Comparison of ENCODE assay signal across 8 mouse cellular contexts in genomic region chr6:85331221-85331735, GRCm38 (mm10). TPM values are rescaled to one million over a fixed set of nuclear protein-coding genes. Genes with fewer than 3 reads are reported as not detected.
DNase-seq lines count a peak whose midpoint lies in the region; ATAC-seq lines count a peak whose summit lies in the region.

No protein-coding gene starts in this region.

- DNase-seq in kidney, adult 9 months, result peak; percentile 82
- peak; percentile 18 for DNase-seq in c-Kit-positive CD71-positive TER-119-positive erythroid progenitor cells, embryonic 14.5 days (ENCODE audit: low spot score)
- DNase-seq in midbrain, embryonic 14.5 days, result no peak
- no peak for DNase-seq in frontal cortex, postnatal 10 days (ENCODE audit: low spot score in 2 of 2)
- no peak for DNase-seq in heart, postnatal 14 days
- no peak for DNase-seq in thymus, postnatal 14 days

- H3K4me3 ChIP-seq in kidney, embryonic 16.5 days (ENCODE audit: low read length), result no peak overlapping the region
- peak overlapping the region; percentile 78 for H3K4me3 ChIP-seq in forebrain, embryonic 15.5 days
- H3K4me3 ChIP-seq in midbrain, embryonic 14.5 days (replicated peaks; ENCODE audit: low read depth, low read length), result no peak overlapping the region

- no peaks in the 10 kb centered on the region for H3K9me3 ChIP-seq in kidney, embryonic 16.5 days (ENCODE audit: low read length)
- H3K9me3 ChIP-seq in forebrain, embryonic 15.5 days, result no peaks in the 10 kb centered on the region
- H3K9me3 ChIP-seq in midbrain, embryonic 14.5 days (ENCODE audit: control insufficient read depth, low read length), result no peaks in the 10 kb centered on the region

- no peak overlapping the region for H3K4me2 ChIP-seq in kidney, embryonic 16.5 days (replicated peaks; ENCODE audit: low read depth, low read length)
- peak overlapping the region; percentile 93 for H3K4me2 ChIP-seq in forebrain, embryonic 15.5 days (replicated peaks)
- H3K4me2 ChIP-seq in midbrain, embryonic 14.5 days (ENCODE audit: low read length), result peak overlapping the region; percentile 99; the same call in 1 of the 2 replicates

- no peaks in the 10 kb centered on the region for H3K36me3 ChIP-seq in kidney, embryonic 16.5 days (ENCODE audit: insufficient read depth, low read length)
- H3K36me3 ChIP-seq in forebrain, embryonic 15.5 days, result no peaks in the 10 kb centered on the region
- H3K36me3 ChIP-seq in midbrain, embryonic 14.5 days (ENCODE audit: control insufficient read depth, insufficient read depth, low read length), result no peaks in the 10 kb centered on the region

- WGBS in kidney, embryonic 16.5 days, result 31% methylated on average over 6 of the region's 6 CpGs
- 26% methylated on average over 6 of the region's 6 CpGs for WGBS in forebrain, embryonic 15.5 days
- WGBS in midbrain, embryonic 14.5 days, result 53% methylated on average over 6 of the region's 6 CpGs

- no peak overlapping the region for H3K9ac ChIP-seq in kidney, embryonic 16.5 days (replicated peaks; ENCODE audit: low read length)
- H3K9ac ChIP-seq in forebrain, embryonic 15.5 days (replicated peaks), result 0 out of 2 replicates have a peak overlapping the region, but pooled peaks have one; percentile 11
- H3K9ac ChIP-seq in midbrain, embryonic 14.5 days (replicated peaks; ENCODE audit: low read length), result no peak overlapping the region

- ATAC-seq in kidney, embryonic 16.5 days (ENCODE audit: low FRiP score, low TSS enrichment), result no peak
- ATAC-seq in forebrain, embryonic 15.5 days (replicated peaks), result no peak
- no peak for ATAC-seq in midbrain, embryonic 14.5 days (ENCODE audit: low FRiP score, low TSS enrichment)

- H3K4me1 ChIP-seq in kidney, embryonic 16.5 days (ENCODE audit: insufficient read depth, low read length), result peaks cover 21% of the 10 kb centered on the region
- peaks cover 14% of the 10 kb centered on the region for H3K4me1 ChIP-seq in forebrain, embryonic 15.5 days
- peaks cover 7% of the 10 kb centered on the region; the same call in 1 of the 2 replicates for H3K4me1 ChIP-seq in midbrain, embryonic 14.5 days (ENCODE audit: control insufficient read depth, insufficient read depth, low read length)

- no peak overlapping the region for H3K27ac ChIP-seq in kidney, embryonic 16.5 days (ENCODE audit: low read length)
- no peak overlapping the region for H3K27ac ChIP-seq in forebrain, embryonic 15.5 days (replicated peaks)
- H3K27ac ChIP-seq in midbrain, embryonic 14.5 days (replicated peaks; ENCODE audit: low read depth, low read length), result no peak overlapping the region

- intact Hi-C loops in heart, postnatal 14 days (cut with DNase I), result loop anchor here (5.0 kb wide), 2 partner anchors 69 to 169 kb away; no protein-coding TSS in a partner anchor

- no peaks in the 10 kb centered on the region for H3K27me3 ChIP-seq in kidney, embryonic 16.5 days (ENCODE audit: insufficient read depth, low read length)
- H3K27me3 ChIP-seq in forebrain, embryonic 15.5 days, result no peaks in the 10 kb centered on the region
- no peaks in the 10 kb centered on the region; the same call in 1 of the 2 replicates for H3K27me3 ChIP-seq in midbrain, embryonic 14.5 days (ENCODE audit: control insufficient read depth, insufficient read depth, low read length)

RNA-seq across cellular contexts. Expression of gene Sfxn5, which starts 1.9 kb away (rescaled TPM):
- polyA plus RNA-seq in kidney, embryonic 16.5 days (2015; fragmentation: Nextera tagmentation; extraction: Ambion mirVana), result 9.2 and 13.8 TPM in 2 replicates
- 24.2 and 25.3 TPM in 2 replicates for polyA plus RNA-seq in forebrain, embryonic 15.5 days (2015; fragmentation: Nextera tagmentation; extraction: Ambion mirVana)
- 15.6 and 24.0 TPM in 2 replicates for polyA plus RNA-seq in midbrain, embryonic 14.5 days (2014; fragmentation: Nextera tagmentation; extraction: Ambion mirVana)
- 1 to 10 TPM; 3.9 to 5.7 TPM for total RNA-seq in heart, postnatal 14 days (2021)

RNA-seq across cellular contexts. Expression of gene Rab11fip5, which starts 43.2 kb away (rescaled TPM):
- 16.5 and 18.9 TPM in 2 replicates for polyA plus RNA-seq in kidney, embryonic 16.5 days (2015; fragmentation: Nextera tagmentation; extraction: Ambion mirVana)
- 15.1 and 15.2 TPM in 2 replicates for polyA plus RNA-seq in forebrain, embryonic 15.5 days (2015; fragmentation: Nextera tagmentation; extraction: Ambion mirVana)
- polyA plus RNA-seq in midbrain, embryonic 14.5 days (2014; fragmentation: Nextera tagmentation; extraction: Ambion mirVana), result 15.0 and 15.7 TPM in 2 replicates
- 10 to 100 TPM; 53.9 to 54.0 TPM for total RNA-seq in heart, postnatal 14 days (2021)

Comparison
In these comparisons a context has a peak if more than half of its experiments do, and no peak if none do; other contexts are left out.
1. DNase-seq: peak in kidney, adult 9 months (single experiment) and c-Kit-positive CD71-positive TER-119-positive erythroid progenitor cells, embryonic 14.5 days (single experiment); none in midbrain, embryonic 14.5 days (single experiment), frontal cortex, postnatal 10 days (0 of 2), heart, postnatal 14 days (0 of 2) and thymus, postnatal 14 days (single experiment).